ENCODE assay signal across 9 mouse cellular contexts in genomic region chr14:36866966-36867700, GRCm38 (mm10).
DNase-seq lines count a peak whose midpoint lies in the region; ATAC-seq and TF ChIP-seq lines count a peak whose summit lies in the region.
"Had no signal": no experiment of that assay in that cellular context is flagged by ENCODE, and none has a peak within 500 bp of the region (broad histone marks: within the 10 kb centered on the region; RNA-seq: fewer than 3 reads in every experiment).

No protein-coding gene starts in this region.

- no peaks in the 10 kb centered on the region for H3K27me3 ChIP-seq in hindbrain, embryonic 10.5 days (ENCODE audit: insufficient read depth, poor library complexity, severe bottlenecking)
- H3K27me3 ChIP-seq in hindbrain, embryonic 16.5 days (replicated peaks; ENCODE audit: control insufficient read depth, insufficient read depth, low read length): no peaks in the 10 kb centered on the region
- no peaks in the 10 kb centered on the region for H3K27me3 ChIP-seq in testis, adult 2 months (ENCODE audit: control insufficient read depth, insufficient read depth, low read length)
- H3K27me3 ChIP-seq: limb, embryonic 15.5 days had no signal

- WGBS in hindbrain, embryonic 10.5 days: 21% methylated on average over 6 of the region's 6 CpGs
- 18% methylated on average over 6 of the region's 6 CpGs for WGBS in hindbrain, embryonic 16.5 days

- no peak overlapping the region for H3K27ac ChIP-seq in hindbrain, embryonic 10.5 days
- H3K27ac ChIP-seq in hindbrain, embryonic 16.5 days (ENCODE audit: low read depth, low read length): no peak overlapping the region
- H3K27ac ChIP-seq in testis, adult 2 months (ENCODE audit: control insufficient read depth, insufficient read depth, low read depth, low read length): no peak overlapping the region
- H3K27ac ChIP-seq: limb, embryonic 15.5 days had no signal

- no peak for ATAC-seq in hindbrain, embryonic 16.5 days
- ATAC-seq in megakaryocyte-erythroid progenitor cell, adult 5-6 weeks (replicated peaks; ENCODE audit: low FRiP score, low TSS enrichment, poor library complexity, severe bottlenecking): peak; percentile 50; the same call in 1 of the 2 replicates

- H3K36me3 ChIP-seq in hindbrain, embryonic 10.5 days: no peaks in the 10 kb centered on the region
- H3K36me3 ChIP-seq in hindbrain, embryonic 16.5 days (ENCODE audit: control insufficient read depth, insufficient read depth, low read length): no peaks in the 10 kb centered on the region
- H3K36me3 ChIP-seq in testis, adult 2 months (ENCODE audit: control insufficient read depth, insufficient read depth, low read length): no peaks in the 10 kb centered on the region
- H3K36me3 ChIP-seq: limb, embryonic 15.5 days had no signal

- DNase-seq in hindbrain, embryonic 10.5 days (ENCODE audit: low spot score): peak; percentile 33
- DNase-seq in R1 (ENCODE audit: low read depth, low spot score): peak; percentile 63
- peak; percentile 82 to 87 for DNase-seq in cerebellum, postnatal 10 days
- peak; percentile 17 to 58 for DNase-seq in heart, adult 9 months (ENCODE audit: low spot score in 2 of 2)
- peak; percentile 63 for DNase-seq in layer of hippocampus, adult 9-11 months

- TF ChIP-seq POLR2A in testis, adult 2 months (IDR thresholded peaks at IDR 0.05; ENCODE audit: control insufficient read depth, low read depth, low read length): no peak

- peaks cover 10% of the 10 kb centered on the region for H3K4me1 ChIP-seq in hindbrain, embryonic 10.5 days (replicated peaks)
- no peaks in the 10 kb centered on the region; the same call in 1 of the 2 replicates for H3K4me1 ChIP-seq in hindbrain, embryonic 16.5 days (ENCODE audit: control insufficient read depth, insufficient read depth, low read depth, low read length)
- no peaks in the 10 kb centered on the region for H3K4me1 ChIP-seq in testis, adult 2 months (ENCODE audit: control insufficient read depth, insufficient read depth, low read length)

- H3K9me3 ChIP-seq in hindbrain, embryonic 10.5 days: no peaks in the 10 kb centered on the region
- H3K9me3 ChIP-seq in hindbrain, embryonic 16.5 days (ENCODE audit: control insufficient read depth, low read length): no peaks in the 10 kb centered on the region
- H3K9me3 ChIP-seq: limb, embryonic 15.5 days had no signal

- H3K9ac ChIP-seq in hindbrain, embryonic 16.5 days (ENCODE audit: low read depth, low read length): no peak overlapping the region
- H3K9ac ChIP-seq: limb, embryonic 15.5 days had no signal

- H3K4me3 ChIP-seq in hindbrain, embryonic 10.5 days: no peak overlapping the region
- no peak overlapping the region for H3K4me3 ChIP-seq in hindbrain, embryonic 16.5 days (ENCODE audit: low read length)
- H3K4me3 ChIP-seq in testis, adult 2 months (ENCODE audit: control insufficient read depth, low read depth, low read length): no peak overlapping the region
- H3K4me3 ChIP-seq: limb, embryonic 15.5 days had no signal

- no peak overlapping the region for H3K4me2 ChIP-seq in hindbrain, embryonic 16.5 days (ENCODE audit: low read length)
- H3K4me2 ChIP-seq: limb, embryonic 15.5 days had no signal

- peak; percentile 24; the same call in 1 of the 2 replicates for TF ChIP-seq CTCF in testis, adult 2 months (IDR thresholded peaks at IDR 0.05; ENCODE audit: control insufficient read depth, insufficient read depth, insufficient replicate concordance, low read depth, low read length)

Comparison
In these comparisons a context has a peak if more than half of its experiments do, and no peak if none do; other contexts are left out.
1. DNase-seq: peak in every context shown above with its lines; median percentile 84 in cerebellum, postnatal 10 days; 63 in R1; 63 in layer of hippocampus, adult 9-11 months; 38 in heart, adult 9 months; 33 in hindbrain, embryonic 10.5 days.